Mouse (Mus musculus) retina, embryonic 14.5 days (tissue): ENCODE data around the gene Itga5.

Experiments
- DNase-seq: peaks from one replicate; pipeline ENCODE4 v3.0.0-alpha.2; 2015; ENCODE audit warnings: low spot score

The Itga5 gene

GRCm38 (mm10) chr15:103310365-103310910 lies 56.1 kb downstream of the Itga5 start, which contains the start of gene Gpr84:
TSS of gene Gpr84 (minus strand) at chr15:103310612.
- no peak for DNase-seq

GRCm38 (mm10) chr15:103308876-103309580 lies 57.5 kb downstream of the Itga5 start:
- no peak for DNase-seq

GRCm38 (mm10) chr15:103308056-103308875 lies 58.3 kb downstream of the Itga5 start:
- no peak for DNase-seq

GRCm38 (mm10) chr15:103307125-103307524 lies 59.4 kb downstream of the Itga5 start:
- peak; percentile 99 for DNase-seq

- DNase-seq: no peak
Observed at GRCm38 (mm10) chr15:103305792-103306645, 60.5 kb downstream of the Itga5 start.

- peak; percentile 98 for DNase-seq
Observed at GRCm38 (mm10) chr15:103305070-103305678, 61.4 kb downstream of the Itga5 start.

GRCm38 (mm10) chr15:103304616-103304969 lies 62.0 kb downstream of the Itga5 start:
- peak; percentile 47 for DNase-seq

- DNase-seq: no peak
Observed at GRCm38 (mm10) chr15:103303916-103304615, 62.5 kb downstream of the Itga5 start.

GRCm38 (mm10) chr15:103302341-103303021 lies 64.1 kb downstream of the Itga5 start:
- no peak for DNase-seq

GRCm38 (mm10) chr15:103301547-103302340 lies 64.8 kb downstream of the Itga5 start:
- no peak for DNase-seq

GRCm38 (mm10) chr15:103301046-103301445 lies 65.5 kb downstream of the Itga5 start:
- no peak for DNase-seq

GRCm38 (mm10) chr15:103300560-103300959 lies 66.0 kb downstream of the Itga5 start:
- no peak for DNase-seq

GRCm38 (mm10) chr15:103300067-103300471 lies 66.5 kb downstream of the Itga5 start:
- DNase-seq: no peak

- no peak for DNase-seq
Observed at GRCm38 (mm10) chr15:103299644-103300043, 66.9 kb downstream of the Itga5 start.

- DNase-seq: no peak
Observed at GRCm38 (mm10) chr15:103298861-103299616, 67.5 kb downstream of the Itga5 start.

- DNase-seq: no peak
Observed at GRCm38 (mm10) chr15:103298026-103298425, 68.5 kb downstream of the Itga5 start.

- DNase-seq: no peak
Observed at GRCm38 (mm10) chr15:103297313-103297712, 69.2 kb downstream of the Itga5 start.

GRCm38 (mm10) chr15:103295851-103296250 lies 70.7 kb downstream of the Itga5 start:
- no peak for DNase-seq

- DNase-seq: no peak
Observed at GRCm38 (mm10) chr15:103294649-103295048, 71.9 kb downstream of the Itga5 start.
